Mouse (Mus musculus) G1E (cell line): ENCODE results near the gene Hid1.

Experiments used
- CTCF ChIP-seq: IDR thresholded peaks from 2 replicates; pipeline ENCODE4 v1.5.1; 2012; ENCODE audit warnings: low read depth, low read length, inconsistent platforms, mixed read lengths
- GATA1 ChIP-seq: IDR thresholded peaks from 2 replicates; pipeline ENCODE4 v1.6.1; 2012; ENCODE audit warnings: borderline replicate concordance, low read length, inconsistent platforms, mixed read lengths

GRCm38 (mm10) chr11:115359293-115359692 lies 8.3 kb downstream of the Hid1 start:
- TF ChIP-seq CTCF (no peak), GATA1 (no peak)
